Mouse (Mus musculus) c-Kit-positive CD71-positive TER-119-negative erythroid progenitor cells, embryonic 14.5 days (primary cell): ENCODE results near the gene Pef1.

Source experiments
- DNase-seq: peaks from one replicate; pipeline ENCODE4 v3.0.0-alpha.2; 2013; ENCODE audit warnings: low read depth

Pef1 gene

GRCm38 (mm10) chr4:130175072-130175711 lies 72.8 kb downstream of the Pef1 start, which contains the start of gene Tinagl1:
Gene Tinagl1 (minus strand): TSS chr4:130175122.
- DNase-seq, result no peak

- no peak for DNase-seq
Measured at GRCm38 (mm10) chr4:130176156-130176720, 73.9 kb downstream of the Pef1 start.

GRCm38 (mm10) chr4:130177087-130177486 lies 74.7 kb downstream of the Pef1 start:
- no peak for DNase-seq

GRCm38 (mm10) chr4:130177536-130177935 lies 75.2 kb downstream of the Pef1 start:
- no peak for DNase-seq
